Mouse (Mus musculus) stomach, embryonic 16.5 days (tissue): ENCODE data around the gene Acot8. TPM values are rescaled to one million over a fixed set of nuclear protein-coding genes. Genes with fewer than 3 reads are reported as not detected.

Source experiments
- ATAC-seq: fragments of 200-750 bp; cut with Nextera tagmentation; 2 replicates; pipeline ENCODE4 v1.8.0; 2017; ENCODE audit warnings: moderate number of reproducible peaks, moderate TSS enrichment; ENCODE audit not compliant: insufficient read depth, low FRiP score
- H3K27ac ChIP-seq: fragments of 300-500 bp; sonication (generic); 2 replicates; pipeline ENCODE4 v1.5.1; 2014; ENCODE audit warnings: low read length
- H3K27me3 ChIP-seq: fragments of 300-500 bp; sonication (generic); 2 replicates; pipeline ENCODE4 v1.6.1; 2014; ENCODE audit warnings: low read length, control low read depth, mixed read lengths; ENCODE audit not compliant: control insufficient read depth, insufficient read depth
- H3K36me3 ChIP-seq: fragments of 300-500 bp; sonication (generic); 2 replicates; pipeline ENCODE4 v1.6.1; 2014; ENCODE audit warnings: low read length; ENCODE audit not compliant: control insufficient read depth, insufficient read depth
- H3K4me1 ChIP-seq: fragments of 300-500 bp; sonication (generic); 2 replicates; pipeline ENCODE4 v1.6.1; 2014; ENCODE audit warnings: low read length, control low read depth, mixed read lengths; ENCODE audit not compliant: control insufficient read depth, insufficient read depth
- H3K4me2 ChIP-seq: fragments of 300-500 bp; sonication (generic); 2 replicates; pipeline ENCODE4 v1.6.1; 2014; ENCODE audit warnings: low read depth, low read length, mixed read lengths
- H3K4me3 ChIP-seq: fragments of 300-500 bp; sonication (generic); replicated peaks from 2 replicates; pipeline ENCODE4 v1.5.1; 2014; ENCODE audit warnings: mild to moderate bottlenecking, low read length
- H3K9ac ChIP-seq: fragments of 300-500 bp; sonication (generic); 2 replicates; pipeline ENCODE4 v1.6.1; 2014; ENCODE audit warnings: low read length
- H3K9me3 ChIP-seq: fragments of 300-500 bp; sonication (generic); replicated peaks from 2 replicates; pipeline ENCODE4 v1.6.1; 2016; ENCODE audit warnings: low read length, control low read depth; ENCODE audit not compliant: control insufficient read depth
- WGBS: fragments of 180-500 bp; shearing (Covaris S2); extraction: QIAGEN DNeasy Blood & Tissue Kit; methylation state at CpG from one replicate; pipeline ENCODE4 v1.1.7; 2014; 5-methylcytosine and 5-hydroxymethylcytosine counted together
- polyA plus RNA-seq: library from polyadenylated mRNA; unstranded; fragments of >200 nt; fragmentation: Nextera tagmentation; extraction: Ambion mirVana; gene quantifications from 2 replicates; pipeline ENCODE4 v1.2.1, GENCODE M21; 2015

Gene Acot8
- polyA plus RNA-seq, 1 experiment from 2014 or later = 23.8 TPM

GRCm38 (mm10) chr2:164770279-164770678 lies 34.4 kb downstream of the Acot8 start:
- H3K9me3 ChIP-seq = no peaks in the 10 kb centered on the region
- no peak for ATAC-seq
- H3K9ac ChIP-seq = peak overlapping the region; percentile 88
- peak overlapping the region; percentile 70 for H3K27ac ChIP-seq
- 2% methylated on average over 15 of the region's 15 CpGs for WGBS
- H3K4me1 ChIP-seq = peaks cover 30% of the 10 kb centered on the region
- H3K36me3 ChIP-seq = peaks cover 12% of the 10 kb centered on the region
- H3K4me3 ChIP-seq = peak overlapping the region; percentile 98
- H3K27me3 ChIP-seq = no peaks in the 10 kb centered on the region
- peak overlapping the region; percentile 79 for H3K4me2 ChIP-seq

GRCm38 (mm10) chr2:164769258-164770037 lies 35.2 kb downstream of the Acot8 start, which contains the start of gene Ube2c:
Gene Ube2c, plus strand, starts transcription at chr2:164769898.
- Histone ChIP-seq H3K4me3 (peak within 1 kb of the TSS; percentile 98), H3K9ac (peak within 1 kb of the TSS; percentile 88), H3K9me3 (no peaks in the 10 kb centered on the region), H3K4me2 (peak within 1 kb of the TSS; percentile 79), H3K27me3 (no peaks in the 10 kb centered on the region), H3K4me1 (peaks cover 30% of the 10 kb centered on the region), H3K36me3 (peaks cover 12% of the 10 kb centered on the region), H3K27ac (peak within 1 kb of the TSS; percentile 79)
- peak; percentile 98 for ATAC-seq
- WGBS = 2% methylated on average over 53 of the region's 53 CpGs

GRCm38 (mm10) chr2:164767812-164768540 lies 36.7 kb downstream of the Acot8 start:
- H3K36me3 ChIP-seq = peaks cover 9% of the 10 kb centered on the region

GRCm38 (mm10) chr2:164765841-164766240 lies 38.8 kb downstream of the Acot8 start:
- no peaks in the 10 kb centered on the region for H3K9me3 ChIP-seq
- H3K36me3 ChIP-seq = peaks cover 14% of the 10 kb centered on the region
- WGBS = 73% methylated on average over 3 of the region's 3 CpGs
- no peak overlapping the region for H3K9ac ChIP-seq
- H3K4me1 ChIP-seq = peaks cover 9% of the 10 kb centered on the region
- no peak for ATAC-seq
- no peak overlapping the region for H3K4me3 ChIP-seq
- no peak overlapping the region for H3K27ac ChIP-seq
- no peak overlapping the region for H3K4me2 ChIP-seq
- no peaks in the 10 kb centered on the region for H3K27me3 ChIP-seq

More at GRCm38 (mm10) chr2:164767812-164768540, 36.7 kb downstream of the Acot8 start:
- Histone ChIP-seq H3K4me2 (no peak overlapping the region), H3K27me3 (no peaks in the 10 kb centered on the region), H3K9me3 (no peaks in the 10 kb centered on the region), H3K4me3 (no peak overlapping the region), H3K4me1 (peaks cover 23% of the 10 kb centered on the region), H3K9ac (no peak overlapping the region), H3K27ac (no peak overlapping the region)
- WGBS = 89% methylated on average over 15 of the region's 15 CpGs
- no peak for ATAC-seq

- Histone ChIP-seq H3K9ac (no peak overlapping the region), H3K36me3 (peaks cover 33% of the 10 kb centered on the region), H3K4me2 (no peak overlapping the region), H3K27me3 (no peaks in the 10 kb centered on the region), H3K9me3 (no peaks in the 10 kb centered on the region), H3K27ac (no peak overlapping the region), H3K4me3 (no peak overlapping the region), H3K4me1 (no peaks in the 10 kb centered on the region)
- no peak for ATAC-seq
- WGBS = 87% methylated on average over 7 of the region's 7 CpGs
These were observed 42.1 kb downstream of the Acot8 start for GRCm38 (mm10) chr2:164762593-164762992.

GRCm38 (mm10) chr2:164761971-164762370 lies 42.7 kb downstream of the Acot8 start:
- no peak overlapping the region for H3K9ac ChIP-seq
- H3K9me3 ChIP-seq = no peaks in the 10 kb centered on the region
- no peak overlapping the region for H3K27ac ChIP-seq
- H3K36me3 ChIP-seq = peaks cover 33% of the 10 kb centered on the region
- no peak overlapping the region for H3K4me2 ChIP-seq
- no peaks in the 10 kb centered on the region for H3K27me3 ChIP-seq
- no peak for ATAC-seq
- H3K4me1 ChIP-seq = no peaks in the 10 kb centered on the region
- H3K4me3 ChIP-seq = no peak overlapping the region
- WGBS = 95% methylated on average over 4 of the region's 4 CpGs

GRCm38 (mm10) chr2:164761502-164761901 lies 43.2 kb downstream of the Acot8 start:
- no peaks in the 10 kb centered on the region for H3K27me3 ChIP-seq
- no peak overlapping the region for H3K27ac ChIP-seq
- WGBS = 92% methylated on average over 2 of the region's 2 CpGs
- peaks cover 33% of the 10 kb centered on the region for H3K36me3 ChIP-seq
- no peak overlapping the region for H3K4me3 ChIP-seq
- H3K4me2 ChIP-seq = no peak overlapping the region
- peak; percentile 70; the same call in 1 of the 2 replicates for ATAC-seq
- no peak overlapping the region for H3K9ac ChIP-seq
- no peaks in the 10 kb centered on the region for H3K9me3 ChIP-seq
- no peaks in the 10 kb centered on the region for H3K4me1 ChIP-seq

- no peak overlapping the region for H3K9ac ChIP-seq
- 83% methylated on average over 4 of the region's 4 CpGs for WGBS
- ATAC-seq = no peak
- H3K4me3 ChIP-seq = no peak overlapping the region
- no peaks in the 10 kb centered on the region for H3K27me3 ChIP-seq
- peaks cover 39% of the 10 kb centered on the region for H3K36me3 ChIP-seq
- peak overlapping the region; percentile 12; the same call in 1 of the 2 replicates for H3K27ac ChIP-seq
- no peak overlapping the region for H3K4me2 ChIP-seq
- no peaks in the 10 kb centered on the region for H3K4me1 ChIP-seq
- no peaks in the 10 kb centered on the region for H3K9me3 ChIP-seq
These were observed 44.4 kb downstream of the Acot8 start for GRCm38 (mm10) chr2:164760059-164760833.
